Mouse (Mus musculus): ENCODE results near the gene Kctd8. TPM values are rescaled to one million over a fixed set of nuclear protein-coding genes. Genes with fewer than 3 reads are reported as not detected.

Kctd8 gene
- polyA plus RNA-seq, 1 experiment from 2014 or later, result 3.2 TPM

GRCm38 (mm10) chr5:69141082-69141481 lies 200.4 kb downstream of the Kctd8 start:
- Histone ChIP-seq H3K4me1 (no peaks in the 10 kb centered on the region), H3K9ac (no peak overlapping the region), H3K9me3 (no peaks in the 10 kb centered on the region), H3K27me3 (replicated peaks) (no peaks in the 10 kb centered on the region), H3K36me3 (no peaks in the 10 kb centered on the region), H3K4me3 (replicated peaks) (no peak overlapping the region), H3K4me2 (no peak overlapping the region), H3K27ac (no peak overlapping the region)
- WGBS, result 88% methylated on average over 4 of the region's 4 CpGs
- ATAC-seq (ENCODE audit: insufficient read depth, low FRiP score, low read depth), result no peak

GRCm38 (mm10) chr5:69108718-69109117 lies 232.8 kb downstream of the Kctd8 start:
- no peaks in the 10 kb centered on the region for H3K36me3 ChIP-seq
- H3K27me3 ChIP-seq (replicated peaks), result no peaks in the 10 kb centered on the region
- H3K4me2 ChIP-seq, result no peak overlapping the region
- WGBS, result 73% methylated on average over 2 of the region's 2 CpGs
- H3K27ac ChIP-seq, result no peak overlapping the region
- H3K4me3 ChIP-seq (replicated peaks), result no peak overlapping the region
- ATAC-seq (ENCODE audit: insufficient read depth, low FRiP score, low read depth), result no peak
- no peaks in the 10 kb centered on the region for H3K9me3 ChIP-seq
- no peak overlapping the region for H3K9ac ChIP-seq
- no peaks in the 10 kb centered on the region for H3K4me1 ChIP-seq

GRCm38 (mm10) chr5:69088912-69089311 lies 252.6 kb downstream of the Kctd8 start:
- H3K9me3 ChIP-seq, result no peaks in the 10 kb centered on the region
- no peak overlapping the region for H3K4me3 ChIP-seq (replicated peaks)
- no peak overlapping the region for H3K9ac ChIP-seq
- H3K4me2 ChIP-seq, result no peak overlapping the region
- H3K27me3 ChIP-seq (replicated peaks), result no peaks in the 10 kb centered on the region
- H3K36me3 ChIP-seq, result no peaks in the 10 kb centered on the region
- H3K27ac ChIP-seq, result no peak overlapping the region
- H3K4me1 ChIP-seq, result no peaks in the 10 kb centered on the region
- no peak for ATAC-seq (ENCODE audit: insufficient read depth, low FRiP score, low read depth)

Small RNA genes within 50 kb of the gene (microRNA-seq; reads per million reads assigned to microRNA genes)
- not detected for gene Gm24368

Other genes with a start within 250 kb of the Kctd8 start
- not detected in 2 replicates for gene Yipf7, start 201.0 kb upstream of the Kctd8 start, polyA plus RNA-seq (2015; fragmentation: Nextera tagmentation; extraction: Ambion mirVana)
- 50.8 and 54.6 TPM in 2 replicates for gene Guf1, start 215.2 kb upstream of the Kctd8 start, polyA plus RNA-seq (2015; fragmentation: Nextera tagmentation; extraction: Ambion mirVana)

All from stomach, embryonic 15.5 days (tissue).